Mouse (Mus musculus) right cerebral cortex, postnatal 14 days (tissue): ENCODE measurements at regions not wholly inside any gene's neighbourhood (a gene's known extent, or its start where the extent isn't known, plus 50 kb on each side); places are given as distances from the start of the nearest gene placed in this dataset.

Experiments used
- DNase-seq: peaks from one replicate; pipeline ENCODE4 v3.0.0; 2022

DNA sequence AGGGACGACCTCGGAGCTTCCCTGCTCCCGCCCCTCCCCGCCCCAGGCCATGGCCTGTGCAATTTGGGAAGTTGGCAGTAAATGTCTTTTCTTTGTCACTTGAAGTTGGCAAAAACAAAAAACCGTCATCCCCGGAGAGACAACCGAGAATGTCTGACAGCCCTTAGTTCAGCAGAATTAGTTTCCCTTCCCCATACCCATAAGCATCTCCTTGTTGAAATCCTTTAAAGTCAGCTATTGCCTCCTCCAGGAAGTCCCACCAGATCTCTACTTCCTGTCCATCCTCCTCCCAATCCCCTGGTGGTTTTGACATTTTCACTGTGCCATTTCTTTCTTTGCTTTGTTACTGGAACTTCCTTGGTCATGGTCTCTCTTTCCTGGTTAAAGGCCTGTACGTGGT, 54.8 kb downstream of the Foxb1 start:
- no peak for DNase-seq

DNA sequence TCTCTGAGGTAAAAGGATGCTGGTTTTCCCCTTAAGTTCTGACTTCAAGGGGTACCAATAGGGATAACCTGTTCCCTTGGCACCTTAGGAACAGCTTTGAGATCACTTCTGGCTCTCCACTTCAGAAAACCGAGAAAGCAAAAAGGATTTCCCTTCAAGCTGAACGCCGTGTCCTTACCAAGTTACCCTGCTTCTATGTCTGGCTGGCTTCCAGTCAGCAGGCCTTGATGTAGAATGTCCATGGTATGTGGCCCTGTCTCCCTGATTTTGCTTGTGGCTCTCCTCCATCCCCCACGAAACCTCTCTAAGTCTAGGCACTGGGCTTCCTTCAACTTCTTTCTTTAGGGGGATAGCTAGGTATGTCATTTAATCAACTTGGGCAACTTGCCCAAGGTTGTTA, 55.7 kb downstream of the Foxb1 start:
- DNase-seq = no peak

DNA sequence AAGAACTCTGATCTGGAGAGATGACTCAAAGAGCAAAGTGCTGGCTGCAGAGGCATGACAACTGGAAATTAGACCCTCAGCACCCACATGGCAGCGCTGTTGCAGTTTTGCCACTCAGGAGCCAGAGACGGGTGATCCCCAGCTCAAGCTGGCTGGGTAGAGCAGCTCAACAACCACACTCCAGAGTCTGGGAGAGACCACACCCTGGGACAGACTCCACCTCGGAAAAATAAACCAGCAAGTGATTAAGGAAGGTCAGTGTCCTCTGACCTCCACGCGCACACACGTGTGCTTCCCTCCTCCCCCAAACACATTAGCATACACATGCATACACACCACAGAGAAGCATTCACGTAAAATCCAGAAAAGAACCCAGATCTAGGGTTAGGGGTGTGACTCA, 57.0 kb downstream of the Foxb1 start:
- no peak for DNase-seq

DNA sequence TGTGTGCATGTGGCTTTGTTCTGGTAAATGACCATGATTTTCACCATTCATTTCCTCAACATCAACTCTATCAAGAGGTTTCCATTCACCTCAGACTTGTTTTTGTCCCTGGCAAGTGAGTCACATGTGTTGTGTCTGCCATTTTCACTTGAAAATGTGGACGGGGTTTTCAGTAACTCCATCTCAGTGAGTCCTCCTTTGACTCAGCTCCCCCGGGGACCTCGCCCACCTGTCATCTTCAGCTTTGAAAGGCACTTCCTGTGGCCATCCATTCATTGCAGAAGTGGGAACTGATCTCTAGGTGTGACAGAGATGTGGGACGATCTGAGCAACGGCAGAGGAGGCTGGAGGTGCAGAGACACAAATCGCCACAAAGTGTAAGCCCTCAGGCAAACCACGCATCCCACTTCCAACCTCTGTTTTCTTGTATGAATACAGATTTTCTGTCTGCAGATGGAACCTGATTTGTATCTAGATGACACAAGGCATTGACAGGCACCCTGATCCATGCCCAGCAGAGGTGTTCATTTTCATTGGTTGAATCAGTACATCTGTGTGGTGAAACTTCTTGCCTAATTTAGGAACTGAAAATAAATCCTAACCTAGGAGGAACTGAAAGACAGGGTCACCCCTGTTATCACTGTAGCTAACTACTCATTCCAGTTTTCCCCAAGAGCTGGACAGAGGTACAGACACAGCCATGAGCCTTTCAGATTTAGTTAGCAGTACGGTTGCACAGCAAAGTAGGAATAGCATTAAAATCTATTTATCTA, 58.4 kb downstream of the Foxb1 start:
- DNase-seq = no peak

DNA sequence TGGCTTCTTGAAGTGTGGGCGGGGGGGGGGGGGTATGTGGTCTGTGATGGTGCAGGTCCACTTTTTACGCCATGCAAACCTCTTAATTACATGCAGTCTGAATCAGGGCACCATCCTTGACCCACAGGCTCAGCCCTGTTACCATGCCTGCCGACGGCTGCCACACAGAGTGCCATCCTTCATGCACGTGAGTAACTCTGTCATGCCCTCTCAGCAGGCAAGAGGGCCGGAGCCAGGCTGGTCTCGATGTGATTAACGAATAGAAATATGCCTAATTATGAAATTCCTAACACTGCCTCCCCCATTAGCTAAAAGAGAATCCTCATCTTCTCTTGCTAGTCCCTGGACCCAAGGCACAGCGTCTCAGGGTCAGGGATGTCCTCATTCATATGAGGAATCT, 60.0 kb downstream of the Foxb1 start:
- DNase-seq = no peak

DNA sequence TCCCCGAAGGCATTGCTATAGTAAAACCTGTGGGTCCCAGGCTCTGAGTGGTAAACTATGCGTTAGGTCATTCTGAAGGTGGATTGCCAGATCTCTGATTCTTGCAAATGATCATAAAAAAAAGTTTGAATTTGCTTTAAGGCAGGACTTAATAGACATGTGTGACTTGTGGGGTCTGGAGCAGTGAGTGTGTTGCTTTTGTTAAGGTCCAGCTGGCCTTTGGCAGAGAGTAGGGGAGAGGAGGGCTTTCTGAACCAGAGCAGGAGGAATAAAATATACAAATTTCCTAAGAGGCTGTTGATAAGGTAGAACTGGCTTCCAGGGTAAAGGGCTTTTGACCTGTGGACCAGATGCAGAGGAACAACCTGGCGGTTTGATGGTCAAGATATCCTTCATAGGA, 69.0 kb downstream of the Foxb1 start:
- DNase-seq = no peak

DNA sequence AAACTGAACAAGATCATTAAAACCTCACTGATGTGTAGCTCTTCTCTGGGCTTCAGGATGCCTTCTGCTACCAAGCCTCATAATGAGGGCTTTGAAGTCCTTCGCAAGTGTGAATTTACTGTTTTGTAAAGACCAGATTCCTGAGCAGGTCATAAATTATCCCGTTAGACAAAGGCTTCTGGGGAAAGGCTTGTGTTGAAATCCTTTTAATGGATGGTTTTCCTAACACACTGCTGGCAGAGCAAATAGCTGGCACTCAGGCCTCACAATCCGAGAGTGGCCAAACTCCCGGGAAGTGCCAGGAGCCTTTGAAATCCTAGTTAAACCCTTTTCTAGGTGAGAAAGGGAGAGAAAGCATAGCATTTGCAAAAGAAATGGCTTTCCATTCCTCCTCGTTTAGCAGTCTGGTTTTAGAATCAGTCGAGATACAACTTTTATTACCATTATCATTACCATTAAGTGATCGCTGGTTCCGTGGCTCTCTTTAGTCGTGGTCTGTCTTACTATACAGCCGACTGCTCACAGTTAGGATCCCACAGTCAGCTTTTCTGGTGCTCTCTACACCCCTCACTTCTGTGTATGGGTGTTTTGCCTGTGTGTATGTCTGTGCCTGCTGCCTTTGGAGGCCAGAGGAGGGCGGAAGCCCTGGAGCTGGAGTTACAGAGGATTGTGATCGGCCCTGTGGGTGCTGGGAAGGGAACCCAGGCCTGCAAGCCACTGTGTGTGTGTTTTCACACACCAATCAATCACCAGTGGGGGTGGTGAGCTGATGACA, 73.2 kb downstream of the Foxb1 start:
- no peak for DNase-seq

DNA sequence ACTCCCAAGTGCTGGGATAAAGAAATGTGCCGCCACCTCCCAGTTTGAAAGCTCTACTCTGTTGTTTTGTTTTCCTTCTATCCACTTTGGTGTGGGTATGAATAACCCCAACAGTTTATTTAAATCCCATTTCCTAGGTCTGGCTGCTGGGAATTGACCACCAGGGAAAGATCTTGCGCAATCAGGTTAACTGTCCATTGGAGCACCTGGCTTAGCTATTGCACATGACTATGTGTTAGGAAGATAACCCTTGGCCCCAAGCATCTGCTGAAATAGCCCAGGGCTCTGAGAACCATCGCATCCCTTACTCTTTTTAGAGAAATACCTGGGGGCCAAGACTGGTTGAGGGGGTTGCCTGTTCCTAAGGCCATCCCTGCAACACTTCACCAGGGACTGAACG, 74.0 kb downstream of the Foxb1 start:
- no peak for DNase-seq

DNA sequence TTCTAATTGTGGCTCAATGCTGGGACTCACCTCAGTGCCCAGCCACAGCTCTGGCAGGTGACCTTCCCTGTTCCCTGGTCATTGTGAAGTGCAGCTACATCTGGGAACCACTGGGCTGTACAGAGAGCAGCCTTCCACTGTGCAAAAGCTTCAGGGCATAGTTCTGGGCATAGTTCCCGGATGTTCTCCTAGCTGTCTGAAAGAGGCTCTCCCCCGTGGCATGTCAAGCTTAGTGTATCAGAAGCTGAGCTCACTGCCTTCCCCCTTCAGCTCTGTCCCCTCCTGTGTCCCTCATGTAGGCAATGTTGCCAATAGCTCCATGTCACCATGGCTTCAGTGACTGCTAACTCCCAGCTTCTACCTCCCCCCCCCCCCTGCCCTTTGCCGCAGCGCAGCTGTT, 75.1 kb downstream of the Foxb1 start:
- no peak for DNase-seq

DNA sequence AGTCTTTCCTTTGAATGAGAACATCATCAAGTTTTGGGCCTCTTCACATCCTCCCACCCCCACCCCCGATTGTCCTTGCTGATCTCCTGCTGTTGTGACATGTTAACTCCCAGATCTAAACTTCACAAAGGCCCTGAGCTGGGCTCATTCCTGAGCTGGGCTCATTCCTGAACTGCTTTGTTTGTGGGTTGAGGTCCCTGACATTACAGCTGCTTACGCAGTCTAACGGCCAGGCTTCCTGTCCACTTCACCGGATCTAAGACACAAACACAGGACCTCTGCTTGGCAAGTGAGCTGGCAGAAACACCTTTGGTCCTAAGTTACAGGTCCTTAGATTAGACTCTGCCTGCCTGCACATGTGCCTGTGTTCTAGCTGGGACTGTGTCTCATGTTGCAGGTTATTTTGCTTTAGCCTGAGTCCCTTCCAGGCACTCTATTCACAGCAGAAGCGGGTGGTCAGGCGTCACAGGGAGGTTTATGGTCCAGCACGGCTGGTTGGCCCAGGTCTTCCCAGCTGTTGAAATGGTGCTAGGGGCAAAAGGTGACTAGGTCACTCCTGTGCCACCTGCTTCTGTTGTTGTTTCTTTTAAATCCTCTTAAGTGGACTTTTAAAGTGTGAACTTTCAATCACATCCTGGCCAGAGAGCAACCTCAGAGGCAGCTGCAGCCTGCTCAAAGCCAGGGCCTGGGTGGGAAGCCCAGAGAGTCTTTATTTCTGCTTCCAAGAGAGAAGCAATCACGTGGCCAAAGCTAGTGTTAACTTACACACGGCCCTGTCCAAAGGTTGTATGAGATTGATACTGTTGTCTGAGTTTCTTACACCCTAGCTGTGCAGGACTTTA, 79.1 kb downstream of the Foxb1 start:
- no peak for DNase-seq

DNA sequence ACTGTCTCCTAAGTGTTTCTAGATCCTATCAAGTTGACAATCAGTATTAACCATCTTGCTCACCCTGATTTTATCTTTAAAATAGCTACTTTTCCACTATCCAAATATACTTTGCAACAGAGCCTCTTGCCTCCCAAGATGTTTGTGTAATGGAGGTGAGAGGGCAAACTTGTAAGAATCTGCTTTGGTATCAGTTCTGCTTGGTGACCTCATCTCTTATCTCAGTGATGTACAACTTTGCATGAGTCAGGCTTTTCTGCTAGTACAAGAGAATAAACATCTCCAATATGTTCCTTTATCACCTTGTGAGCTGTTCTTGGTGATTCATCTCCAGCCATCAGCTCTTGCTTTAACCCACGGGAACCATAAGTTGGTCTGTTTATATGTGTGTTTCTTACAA, 82.1 kb downstream of the Foxb1 start:
- DNase-seq = no peak

DNA sequence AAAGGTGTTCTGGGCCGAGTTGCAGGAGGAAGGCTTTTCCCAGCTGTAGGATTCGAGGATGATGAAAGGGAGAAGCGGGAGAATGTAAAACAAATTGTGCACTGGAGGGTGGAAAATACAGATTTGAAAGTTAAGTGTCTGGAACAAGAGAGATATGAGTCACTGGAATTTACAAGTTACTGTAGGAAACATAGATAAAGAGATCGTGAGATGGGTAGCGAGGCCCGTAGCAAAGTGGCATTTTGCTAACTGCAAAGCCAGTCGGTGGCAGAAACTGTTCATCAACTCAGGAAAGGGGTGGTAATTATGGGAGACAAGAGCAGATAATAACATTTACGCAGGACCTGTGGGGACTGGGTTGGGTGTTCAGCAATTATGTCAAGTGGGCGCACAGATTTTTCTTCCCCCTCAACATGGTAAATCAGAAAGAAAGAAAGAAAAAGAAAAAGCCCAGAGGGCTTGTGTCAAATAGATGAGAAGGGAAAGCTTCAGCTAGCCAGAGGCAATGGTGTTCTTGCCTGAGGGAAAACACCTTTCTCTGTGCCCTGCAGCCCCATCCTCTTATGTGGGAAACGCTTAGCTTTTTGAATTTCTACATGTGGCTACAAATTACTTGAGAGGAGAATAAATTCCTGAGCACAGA, 87.2 kb downstream of the Foxb1 start:
- DNase-seq = no peak

DNA sequence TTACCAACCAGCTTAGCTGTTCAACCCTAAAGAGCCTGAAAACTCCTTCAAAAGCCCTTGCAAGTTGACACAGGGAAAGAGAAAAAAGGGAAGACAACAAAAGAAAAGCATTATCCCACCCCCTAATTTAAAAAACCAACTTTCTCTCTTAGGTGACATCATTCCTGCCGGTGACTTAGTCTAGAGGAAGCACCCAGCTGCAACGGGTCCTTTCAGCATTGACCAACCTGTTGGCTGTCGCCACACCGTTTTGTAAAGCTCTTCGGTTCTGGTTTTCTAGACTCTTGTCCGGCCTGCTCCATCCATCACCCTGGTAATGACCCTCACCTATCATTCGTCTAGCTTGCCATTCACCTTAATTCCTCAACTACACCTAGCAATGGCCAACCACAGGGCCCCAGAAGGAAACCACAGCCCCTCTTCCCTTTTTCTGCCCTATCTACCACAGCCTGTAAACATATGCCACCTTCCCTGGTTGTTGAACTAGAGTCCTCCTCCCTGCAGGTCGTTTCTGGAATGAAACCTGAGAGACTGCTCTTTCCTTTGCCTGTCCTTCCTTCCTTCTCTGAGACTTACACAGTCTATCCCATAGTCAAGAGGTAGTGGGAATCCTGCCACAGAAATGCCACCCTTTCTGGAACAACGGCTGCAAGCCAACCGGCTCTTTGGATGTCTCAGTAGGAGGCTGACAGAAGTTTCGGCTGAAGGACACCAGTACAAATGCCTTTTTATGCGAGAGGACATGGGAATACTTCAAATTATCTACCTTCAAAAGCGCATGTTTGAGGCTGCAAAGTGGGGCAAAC, 87.9 kb downstream of the Foxb1 start:
- DNase-seq = no peak

DNA sequence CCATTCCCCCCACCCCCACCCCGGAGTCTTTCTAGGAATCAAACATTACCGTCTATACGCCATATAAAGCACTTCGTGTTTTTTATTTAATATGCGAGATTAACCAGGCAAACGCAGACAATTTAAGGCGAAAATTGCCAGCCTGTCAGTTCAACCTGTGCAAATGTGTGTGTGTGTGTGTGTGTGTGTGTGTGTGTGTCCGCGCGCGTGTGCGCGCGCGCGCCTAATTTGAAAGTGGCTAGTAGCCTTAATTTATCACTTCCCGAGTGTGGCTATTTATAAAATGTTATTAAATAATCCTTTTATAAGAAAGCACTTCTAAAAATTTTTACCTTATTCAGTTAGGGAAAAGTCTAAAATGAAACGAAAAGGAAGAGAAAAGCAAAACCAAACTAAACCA, 89.5 kb downstream of the Foxb1 start:
- no peak for DNase-seq

DNA sequence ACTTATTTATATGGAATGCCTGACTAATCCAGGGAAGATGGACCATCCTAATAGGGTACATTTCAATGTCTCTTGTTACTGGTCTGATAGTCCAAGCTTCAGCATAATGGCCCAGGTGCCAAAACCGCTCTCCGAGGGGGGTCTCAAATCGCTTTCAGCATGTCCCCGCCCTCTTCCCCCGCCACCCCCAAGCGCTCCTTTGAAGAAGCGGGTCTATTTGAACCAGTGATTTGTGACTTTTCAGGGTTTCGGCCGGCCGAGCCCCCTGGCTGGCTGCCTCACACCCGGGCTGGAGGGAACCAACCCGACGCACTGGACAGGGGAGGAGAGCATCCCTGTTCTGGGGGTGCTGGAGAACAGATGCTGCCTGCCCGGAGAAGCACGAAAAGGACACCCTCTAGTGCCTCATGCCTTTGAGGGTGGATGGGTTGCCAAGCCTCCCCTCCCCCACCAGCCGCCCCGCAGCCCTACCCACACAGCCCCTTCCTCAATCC, 90.1 kb downstream of the Foxb1 start:
- no peak for DNase-seq

DNA sequence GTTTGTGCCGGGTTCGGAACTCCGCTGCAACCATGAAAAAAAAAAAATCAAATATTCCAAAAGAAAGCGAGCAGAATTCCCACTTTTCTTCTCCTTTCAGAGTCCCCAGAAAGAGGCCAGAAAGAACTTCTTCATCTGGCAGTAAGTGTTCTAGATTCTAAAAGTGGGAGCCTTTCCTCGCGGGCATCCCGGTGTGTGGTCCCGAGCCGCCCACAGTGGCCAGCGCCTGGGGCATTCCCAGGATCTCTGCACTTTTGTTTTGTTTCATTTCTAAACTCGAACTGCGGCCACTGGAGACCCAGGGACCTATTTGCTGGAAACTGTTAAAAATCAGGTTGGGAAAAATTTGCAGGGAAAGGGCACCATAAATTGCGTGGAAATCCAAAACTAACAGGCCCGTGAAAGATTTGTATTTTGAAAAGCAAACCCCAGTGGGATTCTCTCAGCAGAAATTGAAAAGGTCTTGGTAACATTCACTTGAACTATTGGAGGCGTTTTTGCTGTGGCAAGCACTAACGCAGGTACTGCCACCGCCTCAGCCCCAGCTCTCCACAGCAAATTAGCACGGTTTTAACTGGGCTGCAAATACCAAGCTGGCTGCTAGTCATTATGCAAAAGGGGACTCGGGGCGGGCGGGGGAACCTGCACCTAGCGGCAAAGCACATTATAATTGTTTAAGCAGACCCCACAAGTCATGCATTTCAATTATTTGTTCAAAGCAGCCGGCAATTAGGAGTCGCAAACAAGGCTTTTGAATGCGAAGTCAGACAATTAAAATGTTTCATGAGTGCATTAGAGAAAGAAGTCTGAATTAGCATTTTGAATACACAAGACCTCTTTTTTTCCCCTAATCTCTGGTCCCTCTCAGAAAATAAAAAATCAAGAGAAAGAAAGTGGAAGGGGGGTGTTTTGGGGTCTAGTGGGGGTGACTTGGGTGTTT, 90.9 kb downstream of the Foxb1 start:
- DNase-seq = no peak

DNA sequence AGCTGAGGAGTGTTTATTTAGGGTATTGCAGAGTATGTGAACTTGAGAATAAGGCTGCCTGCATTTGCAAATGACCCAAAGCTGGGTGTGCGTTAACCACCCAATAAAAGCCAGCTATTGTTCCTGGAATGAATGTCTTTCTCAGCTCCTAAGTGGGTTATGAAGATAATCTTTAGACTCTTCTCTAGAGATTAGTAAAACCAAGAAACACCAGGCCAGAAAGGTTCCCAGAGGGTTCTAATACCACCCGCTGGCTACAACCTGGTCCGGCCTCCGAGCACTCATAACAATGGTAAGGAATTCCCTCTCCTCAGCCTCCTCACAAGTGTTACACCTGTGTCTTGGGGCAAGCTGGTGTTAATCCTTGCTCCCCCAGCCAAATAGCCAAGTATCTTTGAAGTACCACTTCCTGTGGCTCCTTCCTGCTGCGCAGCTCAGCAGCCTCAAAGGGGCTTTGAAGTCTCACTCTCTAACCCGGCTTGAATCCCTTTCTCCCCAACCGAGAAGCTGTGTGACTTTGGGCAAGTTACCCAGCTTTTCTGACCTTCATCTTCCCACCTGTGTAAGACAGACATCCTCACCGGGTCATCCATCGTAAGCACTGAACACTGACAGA, 92.2 kb downstream of the Foxb1 start:
- no peak for DNase-seq

DNA sequence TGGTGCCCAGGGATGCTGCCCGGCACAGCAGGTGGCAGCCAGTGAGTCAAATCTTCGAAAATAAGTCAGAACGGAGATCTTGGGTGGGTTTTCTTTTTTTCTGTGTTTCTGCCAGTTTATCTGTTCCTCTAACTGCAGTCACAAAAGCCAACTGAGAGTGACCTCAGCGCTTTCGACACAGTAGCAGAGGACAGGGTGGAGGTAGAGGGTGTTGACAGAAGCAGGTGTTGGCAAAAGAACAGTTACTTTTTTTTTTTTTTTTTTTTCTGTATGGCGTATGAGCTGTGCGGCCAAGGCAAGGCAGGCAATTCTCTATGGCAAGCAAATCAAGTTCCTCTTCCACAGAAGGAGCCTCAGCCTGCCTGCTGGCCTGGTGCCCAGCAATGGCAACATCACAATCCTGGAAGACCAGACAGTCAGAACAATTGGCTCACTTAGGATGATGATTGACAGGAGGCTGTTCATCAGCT, 93.6 kb downstream of the Foxb1 start:
- DNase-seq = peak; percentile 14

DNA sequence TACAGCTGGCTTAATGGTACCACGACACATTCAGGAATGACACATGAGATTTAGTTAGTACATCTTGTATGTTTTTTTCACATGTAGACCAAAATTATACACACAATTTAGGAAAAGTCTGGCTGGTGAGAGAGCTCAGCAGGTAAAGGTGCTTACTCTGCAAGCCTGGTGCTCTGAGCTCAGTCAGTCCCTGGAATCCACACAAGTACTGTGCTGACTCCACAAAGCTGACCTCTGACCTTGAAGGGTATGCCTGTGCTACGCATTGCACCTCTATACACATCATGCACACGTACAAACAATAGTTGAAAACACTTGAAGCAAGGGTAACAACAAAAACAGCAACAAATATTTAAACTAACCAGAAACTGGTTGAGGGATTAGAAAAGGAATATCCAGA, 96.5 kb downstream of the Foxb1 start:
- DNase-seq = no peak

DNA sequence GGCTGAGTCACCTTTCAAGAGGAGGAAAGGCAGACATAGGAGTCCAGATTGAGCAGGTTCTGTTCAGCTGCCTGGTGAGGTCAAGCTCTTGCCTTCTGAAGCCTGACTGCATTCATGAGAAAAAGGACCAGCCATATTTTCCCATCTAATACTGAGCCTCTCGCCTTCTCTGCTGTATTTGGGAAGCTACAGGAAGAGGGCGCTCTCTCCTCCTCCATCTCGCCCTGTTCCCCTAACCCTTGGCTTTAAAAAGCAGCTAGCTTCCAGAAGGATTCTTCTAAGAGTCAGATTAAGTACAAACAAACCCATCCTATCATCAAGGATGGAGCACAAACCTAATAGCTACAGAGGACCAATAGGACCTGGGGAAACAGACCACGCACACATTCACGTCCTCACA, 98.3 kb downstream of the Foxb1 start:
- DNase-seq = no peak
